Mouse (Mus musculus): ENCODE data around the gene Mars. TPM values are rescaled to one million over a fixed set of nuclear protein-coding genes. Genes with fewer than 3 reads are reported as not detected.

Gene Mars
- total and polyA plus RNA-seq, 2 experiments: 59.6 to 70.7 TPM

DNA sequence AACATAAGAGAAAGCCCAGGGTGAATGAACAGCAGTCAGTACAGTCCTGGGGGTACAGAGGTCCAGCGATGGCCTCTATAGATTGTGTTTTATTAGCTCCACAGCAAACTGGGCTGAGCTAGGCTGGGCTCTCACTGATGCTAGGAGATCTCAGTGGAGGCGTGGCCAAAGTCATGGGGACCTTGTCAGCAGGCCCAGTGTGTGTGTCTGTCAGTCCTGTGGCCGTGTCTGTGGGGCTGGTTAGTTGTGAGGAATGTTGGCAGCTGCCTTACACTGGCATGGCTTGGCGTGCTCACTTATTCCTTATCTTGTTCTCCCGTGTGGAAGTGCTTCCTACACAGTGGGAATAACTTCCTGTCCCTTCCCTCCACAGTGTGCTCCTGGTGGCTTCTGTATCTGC lies 43.2 kb downstream of the Mars start:
- 67% methylated on average over 5 of the region's 5 CpGs for WGBS
- peaks cover 10% of the 10 kb centered on the region; the same call in 1 of the 2 replicates for H3K36me3 ChIP-seq (ENCODE audit: control insufficient read depth, insufficient read depth, low read length)
- H3K79me2 ChIP-seq (ENCODE audit: control insufficient read depth, insufficient read depth, low read length): peaks cover 19% of the 10 kb centered on the region; the same call in 1 of the 2 replicates
- H3K9ac ChIP-seq (ENCODE audit: low read depth, low read length): no peak overlapping the region
- TF ChIP-seq POLR2A (IDR thresholded peaks at IDR 0.05; ENCODE audit: extremely low read depth, insufficient read depth, low read length) (no peak), CTCF (IDR thresholded peaks at IDR 0.05; ENCODE audit: low read depth, low read length) (no peak)
- H3K4me1 ChIP-seq (ENCODE audit: control insufficient read depth, insufficient read depth, low read length): peaks cover 7% of the 10 kb centered on the region
- H3K27me3 ChIP-seq (ENCODE audit: control insufficient read depth, insufficient read depth, low read length): no peaks in the 10 kb centered on the region
- no peak overlapping the region for H3K27ac ChIP-seq (replicated peaks; ENCODE audit: insufficient read depth, low read depth, low read length)
- no peak overlapping the region for H3K4me3 ChIP-seq (ENCODE audit: insufficient read depth, low read depth, low read length)
- DNase-seq (ENCODE audit: extremely low read depth, low read depth, low spot score): no peak

DNA sequence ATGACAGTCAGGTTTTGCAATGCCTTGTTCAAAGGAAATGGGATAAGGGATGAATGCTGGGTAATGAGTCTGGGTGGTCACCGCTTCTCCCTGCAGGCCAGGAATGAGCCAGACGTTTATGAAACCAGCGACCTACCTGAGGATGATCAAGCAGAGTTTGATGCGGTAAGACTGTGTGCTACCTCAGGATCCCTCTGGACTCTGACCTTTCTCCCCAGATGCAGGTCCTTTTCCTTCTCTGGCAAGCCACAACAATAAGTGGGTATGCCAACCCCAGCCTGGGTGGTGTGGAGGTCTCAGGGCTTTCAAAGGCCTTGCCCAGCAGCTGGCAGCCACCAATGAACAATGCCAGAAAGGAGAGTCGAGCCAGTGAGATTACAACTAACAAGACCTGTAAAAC lies 44.3 kb downstream of the Mars start:
- no peaks in the 10 kb centered on the region for H3K27me3 ChIP-seq (ENCODE audit: control insufficient read depth, insufficient read depth, low read length)
- H3K27ac ChIP-seq (replicated peaks; ENCODE audit: insufficient read depth, low read depth, low read length): no peak overlapping the region
- WGBS: 37% methylated on average over 5 of the region's 5 CpGs
- no peak for TF ChIP-seq CTCF (IDR thresholded peaks at IDR 0.05; ENCODE audit: low read depth, low read length)
- TF ChIP-seq POLR2A (IDR thresholded peaks at IDR 0.05; ENCODE audit: extremely low read depth, insufficient read depth, low read length): no peak
- peaks cover 19% of the 10 kb centered on the region; the same call in 1 of the 2 replicates for H3K79me2 ChIP-seq (ENCODE audit: control insufficient read depth, insufficient read depth, low read length)
- DNase-seq (ENCODE audit: extremely low read depth, low read depth, low spot score): no peak
- H3K4me3 ChIP-seq (ENCODE audit: insufficient read depth, low read depth, low read length): peak overlapping the region; percentile 98
- H3K4me1 ChIP-seq (ENCODE audit: control insufficient read depth, insufficient read depth, low read length): peaks cover 10% of the 10 kb centered on the region
- peaks cover 10% of the 10 kb centered on the region; the same call in 1 of the 2 replicates for H3K36me3 ChIP-seq (ENCODE audit: control insufficient read depth, insufficient read depth, low read length)
- peak overlapping the region; percentile 99 for H3K9ac ChIP-seq (ENCODE audit: low read depth, low read length)

DNA sequence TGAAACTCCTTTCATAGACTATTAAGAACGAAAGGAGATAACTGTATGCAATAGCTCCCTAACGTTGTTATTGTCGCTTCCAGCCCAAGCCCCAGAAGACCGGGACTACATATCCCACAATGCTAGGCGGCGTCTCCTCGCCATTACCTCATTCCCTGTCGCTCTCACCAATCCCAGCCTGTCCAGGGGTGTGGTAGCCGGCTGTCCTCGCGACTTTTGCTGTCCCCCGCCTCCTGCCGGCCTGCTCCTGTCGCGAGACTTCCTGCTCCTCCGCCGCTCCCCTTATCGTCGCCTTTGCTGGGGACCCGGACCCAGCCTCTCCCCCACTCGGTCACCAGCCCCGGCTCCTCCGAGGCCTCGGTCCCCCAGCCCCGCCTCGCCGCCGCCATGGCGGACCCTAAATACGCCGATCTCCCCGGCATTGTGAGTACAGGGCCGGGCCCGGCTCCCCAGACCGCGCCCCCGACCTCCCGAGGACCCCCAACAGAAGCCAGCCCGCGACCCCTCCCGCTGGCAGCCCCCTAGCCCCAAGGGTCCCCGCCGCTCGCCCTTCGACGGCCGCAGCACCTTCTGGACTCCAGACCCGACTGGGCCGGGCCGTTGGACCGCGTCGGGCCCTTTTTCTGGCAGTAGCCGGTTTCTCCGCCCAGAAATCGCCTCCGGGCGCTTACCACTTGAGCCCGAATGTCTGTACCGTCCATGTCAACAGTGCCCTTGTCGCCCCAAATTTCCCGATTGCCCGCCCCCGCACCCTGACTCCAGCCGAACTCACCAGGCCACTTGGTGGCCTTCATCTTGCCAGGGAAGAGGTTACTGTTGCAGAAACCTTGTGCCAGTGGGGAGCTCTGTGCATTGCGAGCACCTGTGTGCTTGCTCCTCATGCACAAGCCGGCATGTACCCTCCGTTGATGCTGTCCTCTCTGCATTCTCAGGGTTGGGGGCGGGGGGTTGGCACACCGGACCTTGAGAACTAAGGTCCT lies 45.2 kb downstream of the Mars start, which contains the start of gene Dctn2:
Dctn2 (plus strand) TSS at position 257 of the 980 bp plus-strand sequence.
- Histone ChIP-seq H3K79me2 (ENCODE audit: control insufficient read depth, insufficient read depth, low read length) (peaks cover 19% of the 10 kb centered on the region; the same call in 1 of the 2 replicates), H3K4me3 (ENCODE audit: insufficient read depth, low read depth, low read length) (peak within 1 kb of the TSS; percentile 98), H3K4me1 (ENCODE audit: control insufficient read depth, insufficient read depth, low read length) (peaks cover 10% of the 10 kb centered on the region), H3K27me3 (ENCODE audit: control insufficient read depth, insufficient read depth, low read length) (no peaks in the 10 kb centered on the region), H3K9ac (ENCODE audit: low read depth, low read length) (peak within 1 kb of the TSS; percentile 99), H3K27ac (replicated peaks; ENCODE audit: insufficient read depth, low read depth, low read length) (peak within 1 kb of the TSS; percentile 85), H3K36me3 (ENCODE audit: control insufficient read depth, insufficient read depth, low read length) (peaks cover 10% of the 10 kb centered on the region; the same call in 1 of the 2 replicates)
- peak; percentile 67; the same call in 1 of the 2 replicates for TF ChIP-seq POLR2A (IDR thresholded peaks at IDR 0.05; ENCODE audit: extremely low read depth, insufficient read depth, low read length)
- TF ChIP-seq CTCF (IDR thresholded peaks at IDR 0.05; ENCODE audit: low read depth, low read length): no peak
- WGBS: under 1% methylated on average over 70 of the region's 70 CpGs
- DNase-seq (ENCODE audit: extremely low read depth, low read depth, low spot score): peak; percentile 93

DNA sequence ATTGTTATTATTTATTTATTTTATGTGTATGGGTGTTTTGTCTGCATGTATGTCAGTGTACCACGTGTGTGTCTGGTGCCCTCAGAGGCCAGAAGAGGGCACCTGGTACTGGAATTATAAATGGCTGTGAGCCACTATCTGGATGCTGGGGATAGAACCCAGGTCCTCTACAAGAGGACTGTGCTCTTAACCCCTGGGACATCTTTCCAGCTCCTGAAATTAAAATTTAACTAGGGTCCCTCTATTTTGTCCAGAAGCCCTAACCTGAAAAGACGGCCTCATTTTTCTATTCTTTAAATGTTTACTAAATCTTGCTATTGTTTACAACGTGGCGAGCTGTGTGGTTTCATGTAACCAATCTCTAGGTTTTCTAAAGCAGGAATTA lies 45.9 kb downstream of the Mars start:
- no peak overlapping the region; the same call in 1 of the 2 replicates for H3K27ac ChIP-seq (replicated peaks; ENCODE audit: insufficient read depth, low read depth, low read length)
- H3K4me1 ChIP-seq (ENCODE audit: control insufficient read depth, insufficient read depth, low read length): peaks cover 10% of the 10 kb centered on the region
- H3K79me2 ChIP-seq (ENCODE audit: control insufficient read depth, insufficient read depth, low read length): peaks cover 19% of the 10 kb centered on the region; the same call in 1 of the 2 replicates
- H3K9ac ChIP-seq (ENCODE audit: low read depth, low read length): no peak overlapping the region
- TF ChIP-seq POLR2A (IDR thresholded peaks at IDR 0.05; ENCODE audit: extremely low read depth, insufficient read depth, low read length) (no peak), CTCF (IDR thresholded peaks at IDR 0.05; ENCODE audit: low read depth, low read length) (peak; percentile 19; the same call in 1 of the 2 replicates)
- 10% methylated on average over 4 of the region's 4 CpGs for WGBS
- H3K4me3 ChIP-seq (ENCODE audit: insufficient read depth, low read depth, low read length): peak overlapping the region; percentile 20; the same call in 1 of the 2 replicates
- DNase-seq (ENCODE audit: extremely low read depth, low read depth, low spot score): no peak
- H3K27me3 ChIP-seq (ENCODE audit: control insufficient read depth, insufficient read depth, low read length): no peaks in the 10 kb centered on the region
- H3K36me3 ChIP-seq (ENCODE audit: control insufficient read depth, insufficient read depth, low read length): peaks cover 7% of the 10 kb centered on the region; the same call in 1 of the 2 replicates

DNA sequence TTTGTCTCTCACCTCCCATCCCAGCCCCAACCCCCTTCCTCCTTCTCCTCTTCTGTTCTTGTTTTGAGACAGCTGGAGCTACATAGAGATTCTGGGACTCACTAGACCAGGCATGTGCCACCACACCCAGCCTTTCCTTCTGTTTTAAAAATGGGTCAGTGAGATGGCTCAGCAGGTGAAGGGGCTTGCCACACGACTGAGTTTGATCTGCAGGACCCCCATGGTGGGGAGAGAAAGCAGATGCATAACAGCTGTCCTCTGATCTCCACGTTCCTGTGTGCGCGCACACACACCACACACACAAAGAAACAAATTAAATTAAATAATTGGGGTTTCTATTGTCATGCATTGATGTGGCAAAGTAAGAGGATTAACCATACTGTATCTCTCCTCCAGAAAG lies 46.6 kb downstream of the Mars start:
- Histone ChIP-seq H3K79me2 (ENCODE audit: control insufficient read depth, insufficient read depth, low read length) (peaks cover 19% of the 10 kb centered on the region; the same call in 1 of the 2 replicates), H3K27ac (replicated peaks; ENCODE audit: insufficient read depth, low read depth, low read length) (no peak overlapping the region), H3K27me3 (ENCODE audit: control insufficient read depth, insufficient read depth, low read length) (no peaks in the 10 kb centered on the region), H3K9ac (ENCODE audit: low read depth, low read length) (no peak overlapping the region), H3K36me3 (ENCODE audit: control insufficient read depth, insufficient read depth, low read length) (peaks cover 4% of the 10 kb centered on the region; the same call in 1 of the 2 replicates), H3K4me1 (ENCODE audit: control insufficient read depth, insufficient read depth, low read length) (peaks cover 10% of the 10 kb centered on the region), H3K4me3 (ENCODE audit: insufficient read depth, low read depth, low read length) (no peak overlapping the region)
- WGBS: 74% methylated on average over 4 of the region's 4 CpGs
- no peak for TF ChIP-seq POLR2A (IDR thresholded peaks at IDR 0.05; ENCODE audit: extremely low read depth, insufficient read depth, low read length)
- no peak for TF ChIP-seq CTCF (IDR thresholded peaks at IDR 0.05; ENCODE audit: low read depth, low read length)
- DNase-seq (ENCODE audit: extremely low read depth, low read depth, low spot score): no peak
